ENCODE assay signal across 10 mouse cellular contexts in genomic region chr11:52333616-52334015, GRCm38 (mm10). TPM values are rescaled to one million over a fixed set of nuclear protein-coding genes. Genes with fewer than 3 reads are reported as not detected.
DNase-seq lines count a peak whose midpoint lies in the region; ATAC-seq lines count a peak whose summit lies in the region.
"Had no signal": no experiment of that assay in that cellular context is flagged by ENCODE, and none has a peak within 500 bp of the region (broad histone marks: within the 10 kb centered on the region; RNA-seq: fewer than 3 reads in every experiment).

No protein-coding gene starts in this region.

- ATAC-seq in kidney, embryonic 15.5 days (replicated peaks; ENCODE audit: low FRiP score): no peak
- 0 out of 2 replicates have a peak, but pooled peaks have one; percentile 9 for ATAC-seq in neutrophil, adult 5-6 weeks (ENCODE audit: extremely low read depth, insufficient number of reproducible peaks, low FRiP score, poor library complexity, severe bottlenecking)

- 89% methylated on average over 13 of the region's 13 CpGs for WGBS in kidney, embryonic 15.5 days
- 94% methylated on average over 13 of the region's 13 CpGs for WGBS in midbrain, embryonic 10.5 days

- H3K36me3 ChIP-seq in kidney, embryonic 15.5 days: no peaks in the 10 kb centered on the region
- H3K36me3 ChIP-seq in midbrain, embryonic 10.5 days: no peaks in the 10 kb centered on the region
- H3K36me3 ChIP-seq: embryonic facial prominence, embryonic 13.5 days; limb, embryonic 13.5 days had no signal

- H3K4me1 ChIP-seq in kidney, embryonic 15.5 days: peaks cover 32% of the 10 kb centered on the region
- H3K4me1 ChIP-seq in midbrain, embryonic 10.5 days: peaks cover 17% of the 10 kb centered on the region
- H3K4me1 ChIP-seq: embryonic facial prominence, embryonic 13.5 days; limb, embryonic 13.5 days had no signal

- peak overlapping the region; percentile 38; the same call in 1 of the 2 replicates for H3K27ac ChIP-seq in kidney, embryonic 15.5 days
- H3K27ac ChIP-seq in midbrain, embryonic 10.5 days (replicated peaks): no peak overlapping the region
- H3K27ac ChIP-seq: embryonic facial prominence, embryonic 13.5 days had no signal

- H3K27me3 ChIP-seq in kidney, embryonic 15.5 days: no peaks in the 10 kb centered on the region
- no peaks in the 10 kb centered on the region for H3K27me3 ChIP-seq in midbrain, embryonic 10.5 days (ENCODE audit: low read depth, poor library complexity, severe bottlenecking)
- H3K27me3 ChIP-seq: embryonic facial prominence, embryonic 13.5 days; limb, embryonic 13.5 days had no signal

- no peak overlapping the region for H3K9ac ChIP-seq in kidney, embryonic 15.5 days
- H3K9ac ChIP-seq: embryonic facial prominence, embryonic 13.5 days; limb, embryonic 13.5 days had no signal

- H3K9me3 ChIP-seq in kidney, embryonic 15.5 days (replicated peaks): no peaks in the 10 kb centered on the region; the same call in 1 of the 2 replicates
- H3K9me3 ChIP-seq in midbrain, embryonic 10.5 days (replicated peaks): no peaks in the 10 kb centered on the region
- H3K9me3 ChIP-seq: embryonic facial prominence, embryonic 13.5 days; limb, embryonic 13.5 days had no signal

- H3K4me2 ChIP-seq in kidney, embryonic 15.5 days: no peak overlapping the region
- H3K4me2 ChIP-seq: embryonic facial prominence, embryonic 13.5 days; limb, embryonic 13.5 days had no signal

- H3K4me3 ChIP-seq in kidney, embryonic 15.5 days (replicated peaks): no peak overlapping the region
- H3K4me3 ChIP-seq in midbrain, embryonic 10.5 days: no peak overlapping the region
- H3K4me3 ChIP-seq: embryonic facial prominence, embryonic 13.5 days; limb, embryonic 13.5 days had no signal

- DNase-seq in heart, adult 8-10 months (ENCODE audit: low spot score): peak; percentile 21
- no peak for DNase-seq in heart, postnatal 4 days
- peak; percentile 48 for DNase-seq in NIH3T3 (ENCODE audit: low read depth)
- DNase-seq in cerebellum, postnatal 4 days (ENCODE audit: low spot score in 2 of 2): peak; percentile 34 to 75
- no peak for DNase-seq in spleen, adult 12 weeks (ENCODE audit: low spot score)
- no peak for DNase-seq in midbrain, embryonic 10.5 days (ENCODE audit: low spot score)

RNA-seq across cellular contexts. Expression of gene Vdac1, which starts 27.0 kb away (rescaled TPM):
- 1,000 to 10,000 TPM; 1,103 to 1,162 (median 1,146) TPM for total RNA-seq in heart, adult 8-10 months (2022)
- 100 to 1,000 TPM; 785 to 812 TPM for total RNA-seq in heart, postnatal 4 days (2021)
- polyA plus RNA-seq in kidney, embryonic 15.5 days (2015; fragmentation: Nextera tagmentation; extraction: Ambion mirVana): 336 and 358 TPM in 2 replicates
- total RNA-seq in neutrophil, adult 5-6 weeks (2017): 42.9 and 53.9 TPM in 2 replicates
- 221 and 222 TPM in 2 replicates for polyA plus RNA-seq in midbrain, embryonic 10.5 days (2016; fragmentation: Nextera tagmentation; extraction: Ambion mirVana)

RNA-seq across cellular contexts. Expression of gene Tcf7, which starts 50.8 kb away (rescaled TPM):
- 1 to 10 TPM in 1 of 4 experiments, under 1 TPM in 3; 0.44 to 1.0 (median 0.83) TPM for total RNA-seq in heart, adult 8-10 months (2022)
- total RNA-seq in heart, postnatal 4 days (2021): 1 to 10 TPM; 2.8 to 3.8 TPM
- 15.4 and 15.5 TPM in 2 replicates for polyA plus RNA-seq in kidney, embryonic 15.5 days (2015; fragmentation: Nextera tagmentation; extraction: Ambion mirVana)
- 32.0 and 34.7 TPM in 2 replicates for total RNA-seq in neutrophil, adult 5-6 weeks (2017)
- polyA plus RNA-seq in midbrain, embryonic 10.5 days (2016; fragmentation: Nextera tagmentation; extraction: Ambion mirVana): 8.0 and 10.6 TPM in 2 replicates

Comparison
In these comparisons a context has a peak if more than half of its experiments do, and no peak if none do; other contexts are left out.
1. DNase-seq: peak in heart, adult 8-10 months (single experiment), NIH3T3 (single experiment) and cerebellum, postnatal 4 days (2 of 2); none in heart, postnatal 4 days (single experiment), spleen, adult 12 weeks (single experiment) and midbrain, embryonic 10.5 days (single experiment).
2. RNA of gene Vdac1, which starts 27.0 kb away (total RNA-seq): 1,103 to 1,162 TPM in heart, adult 8-10 months and 785 to 812 TPM in heart, postnatal 4 days; 42.9 to 53.9 TPM in neutrophil, adult 5-6 weeks; every median in the first group is over 10 times any median in the second.